Mouse (Mus musculus) forelimb bud, embryonic 11.5 days (tissue): Measurements from ENCODE around the gene Plekhg3.

Source experiments
- DNase-seq: peaks from one replicate; pipeline ENCODE4 v3.0.0-alpha.2; 2012; ENCODE audit warnings: low read depth, low spot score

Gene Plekhg3

GRCm38 (mm10) chr12:76552321-76552720, 21.6 kb downstream of the Plekhg3 start:
- DNase-seq, result no peak

DNA sequence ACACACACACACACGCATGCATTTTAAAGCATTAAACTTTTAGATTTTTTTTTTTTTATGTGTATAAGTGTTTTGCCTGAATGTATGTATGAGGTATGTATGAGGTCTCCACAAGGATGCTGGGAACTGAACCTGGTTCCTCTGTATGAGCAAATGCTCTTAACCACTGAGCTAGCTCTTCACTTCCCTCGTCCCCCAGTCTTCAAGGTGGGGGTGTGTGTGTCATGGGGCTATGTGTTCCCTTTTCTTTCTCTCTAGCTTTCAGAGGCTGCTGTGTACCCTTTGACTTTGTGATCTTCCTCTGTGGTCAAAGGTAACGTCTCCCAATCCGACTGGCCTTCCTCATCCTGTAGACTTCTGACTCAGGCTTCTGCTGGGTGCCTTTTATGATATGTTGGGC, 22.3 kb downstream of the Plekhg3 start:
- no peak for DNase-seq

DNA sequence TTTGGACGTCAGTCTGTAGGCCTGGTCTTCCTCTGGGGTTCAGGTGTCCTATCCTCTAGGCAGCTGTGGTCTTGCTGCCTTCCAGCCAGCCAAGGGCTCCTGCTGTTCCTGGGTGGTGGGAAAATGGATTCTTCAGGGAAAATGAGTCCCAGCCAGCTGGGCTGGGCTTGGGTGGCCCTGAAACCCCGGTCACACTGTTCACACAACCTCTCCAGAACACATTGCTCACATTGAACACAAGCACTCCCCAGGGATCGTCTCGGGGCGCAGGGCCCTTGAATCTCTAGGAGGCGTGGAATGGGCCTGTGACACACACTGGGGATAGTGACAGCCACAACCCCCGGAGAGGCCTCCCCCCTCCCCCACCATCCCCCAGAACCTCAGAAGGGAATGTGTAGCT, 23.2 kb downstream of the Plekhg3 start:
- no peak for DNase-seq

DNA sequence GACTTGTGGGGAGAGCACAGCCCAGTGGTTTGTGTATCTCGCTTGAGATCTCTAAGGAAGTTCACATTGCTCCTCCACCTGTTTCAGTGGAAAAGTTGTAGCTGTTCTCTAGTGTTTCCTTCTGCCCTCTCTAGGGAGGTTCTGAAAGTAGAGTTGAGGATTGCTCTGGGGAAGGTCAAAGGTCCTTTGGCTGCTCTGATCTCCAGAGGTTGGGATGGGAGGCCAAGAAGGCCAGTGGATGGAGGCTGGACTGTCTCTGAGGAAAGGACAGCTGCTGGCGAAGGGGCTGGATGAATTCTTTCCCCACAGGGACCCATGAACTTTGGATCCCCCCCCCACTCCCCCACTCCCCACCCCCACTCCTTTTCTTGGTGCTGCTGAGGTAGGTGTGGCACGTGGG, 23.7 kb downstream of the Plekhg3 start:
- no peak for DNase-seq

- DNase-seq, result no peak
These were observed 24.2 kb downstream of the Plekhg3 start for GRCm38 (mm10) chr12:76554871-76555386.

- DNase-seq, result no peak
These were observed 25.5 kb downstream of the Plekhg3 start for GRCm38 (mm10) chr12:76556187-76556586.

- DNase-seq, result no peak
These were observed 26.2 kb downstream of the Plekhg3 start for GRCm38 (mm10) chr12:76556745-76557389.

- DNase-seq, result no peak
These were observed 27.5 kb downstream of the Plekhg3 start for GRCm38 (mm10) chr12:76558206-76558605.

DNA sequence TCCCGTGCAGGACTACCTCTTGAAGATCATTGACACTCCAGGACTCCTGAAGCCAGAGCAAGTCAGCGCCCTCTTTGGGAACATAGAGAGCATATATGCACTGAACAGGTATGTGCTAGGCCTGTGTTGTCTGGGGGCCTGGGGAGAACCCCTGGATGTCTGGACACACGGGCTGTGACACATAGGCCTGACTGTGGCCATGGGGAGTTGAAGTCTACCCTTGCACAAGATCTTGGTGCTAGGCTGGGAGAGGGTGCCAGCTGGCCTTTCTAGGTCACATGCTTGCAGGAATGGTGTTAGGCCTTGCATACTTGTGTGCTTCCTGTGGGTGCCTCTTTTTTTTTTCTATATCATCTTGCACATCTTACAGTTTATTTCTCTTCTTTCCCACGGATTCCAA, 31.5 kb downstream of the Plekhg3 start:
- DNase-seq, result no peak

- DNase-seq, result no peak
These were observed 35.6 kb downstream of the Plekhg3 start for GRCm38 (mm10) chr12:76566284-76566683.

GRCm38 (mm10) chr12:76570221-76570940, 39.7 kb downstream of the Plekhg3 start:
- DNase-seq, result no peak

DNA sequence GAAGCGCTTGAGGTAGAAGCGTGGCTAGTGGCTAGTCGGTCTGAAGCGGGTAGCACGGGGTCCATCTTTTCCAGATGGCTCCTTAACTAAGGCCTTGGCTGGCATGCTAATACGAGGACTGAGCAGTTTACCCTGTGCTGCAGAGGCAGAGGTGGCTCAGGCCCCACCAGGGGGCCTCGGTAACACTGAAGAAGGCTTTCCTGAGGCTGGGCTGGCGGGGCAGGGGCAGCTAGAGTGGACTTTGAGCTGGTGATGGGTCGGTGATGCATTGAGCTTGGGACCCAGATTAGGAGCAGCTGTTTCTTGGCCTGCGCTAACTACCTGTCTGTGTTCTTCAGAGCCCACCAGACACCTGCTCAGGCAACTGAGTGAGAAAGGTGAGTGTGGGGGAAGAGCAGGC, 40.6 kb downstream of the Plekhg3 start:
- no peak for DNase-seq

DNA sequence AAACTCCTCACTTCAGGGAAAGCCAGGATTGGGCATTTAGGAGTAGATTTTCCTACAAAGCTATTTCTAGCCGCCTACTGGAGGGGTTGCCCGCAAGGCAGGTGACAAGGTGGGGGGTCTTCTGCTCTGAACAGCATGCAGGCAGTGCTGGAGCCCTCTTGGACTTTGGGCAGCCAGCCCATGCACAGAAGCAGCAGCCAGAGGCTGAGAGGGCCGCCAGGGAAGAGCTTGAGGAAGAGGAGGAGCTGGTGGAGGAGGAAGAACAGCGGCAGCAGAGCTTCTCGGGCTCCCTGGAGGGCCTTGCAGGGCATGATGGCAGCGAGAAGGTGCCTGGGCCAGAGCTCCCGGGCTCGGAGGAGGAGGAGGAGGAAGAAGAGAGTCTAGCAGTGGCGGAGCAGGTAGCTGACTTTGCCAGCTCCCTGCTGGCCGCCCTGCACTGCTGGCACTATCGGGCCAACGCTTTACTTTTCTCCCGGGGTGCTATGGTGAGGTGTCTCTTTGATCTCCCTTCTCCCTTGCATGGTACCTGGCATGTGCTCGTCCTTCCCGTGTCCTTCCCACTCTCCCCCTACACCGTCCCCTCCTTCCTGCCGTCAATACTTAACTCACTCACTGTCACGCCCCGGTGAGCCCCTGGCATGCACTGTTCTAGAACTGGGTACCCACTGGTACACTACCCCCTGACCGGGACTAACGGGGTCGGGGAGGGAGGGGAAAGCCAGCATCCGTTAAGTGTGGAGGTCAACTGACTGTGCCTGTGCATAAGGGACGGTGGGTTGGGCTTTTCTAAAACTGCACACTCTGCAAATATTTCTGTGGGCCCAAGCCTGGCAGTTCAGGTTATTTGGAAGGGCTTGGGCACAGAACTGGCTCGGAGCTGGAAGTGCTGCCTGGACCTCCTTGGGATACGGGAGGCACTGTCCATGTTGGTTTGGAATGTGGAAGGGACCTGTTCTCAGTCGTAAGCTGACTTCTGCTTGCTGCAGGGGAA, 41.9 kb downstream of the Plekhg3 start:
- DNase-seq, result no peak

- DNase-seq, result no peak
These were observed 42.7 kb downstream of the Plekhg3 start for GRCm38 (mm10) chr12:76573381-76573780.

DNA sequence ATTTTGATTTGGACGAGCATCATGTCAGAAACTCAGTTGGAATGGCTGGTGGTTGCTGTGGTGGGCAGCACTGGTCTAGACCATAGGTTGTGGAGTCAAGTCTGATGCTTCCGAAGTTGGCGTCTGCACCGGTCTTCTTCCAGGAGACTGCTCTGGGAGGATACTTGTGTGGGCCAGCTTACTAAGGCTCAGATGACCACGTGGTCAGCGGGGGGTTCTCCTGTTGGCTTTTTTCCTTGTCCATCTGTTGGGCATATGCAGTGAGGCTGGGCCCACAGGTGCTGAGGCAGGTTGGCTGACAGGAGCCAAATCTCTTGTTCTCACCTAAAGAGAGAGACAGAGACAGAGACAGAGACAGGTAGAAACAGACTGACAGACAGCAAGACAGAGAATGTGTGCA, 44.1 kb downstream of the Plekhg3 start:
- DNase-seq, result no peak

DNA sequence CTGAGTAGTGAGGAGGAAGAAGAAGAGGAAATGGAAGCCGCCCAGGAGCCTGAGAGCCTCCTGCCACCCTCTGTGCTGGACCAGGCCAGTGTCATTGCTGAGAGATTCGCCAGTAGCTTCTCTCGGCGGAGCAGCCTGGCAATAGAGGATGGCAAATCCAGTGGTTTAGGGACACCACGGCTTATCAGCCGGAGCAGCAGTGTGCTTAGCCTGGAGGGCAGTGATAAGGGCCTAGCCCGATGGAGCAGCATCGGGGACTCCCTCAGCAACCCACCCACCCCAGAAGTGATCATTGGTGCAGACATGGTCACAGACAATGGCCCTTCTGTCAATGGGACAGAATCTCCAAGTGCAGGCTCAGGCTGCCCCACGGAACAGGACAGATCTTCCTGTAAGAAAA, 45.4 kb downstream of the Plekhg3 start:
- DNase-seq, result no peak

- no peak for DNase-seq
These were observed 46.1 kb downstream of the Plekhg3 start for GRCm38 (mm10) chr12:76576806-76577205.

DNA sequence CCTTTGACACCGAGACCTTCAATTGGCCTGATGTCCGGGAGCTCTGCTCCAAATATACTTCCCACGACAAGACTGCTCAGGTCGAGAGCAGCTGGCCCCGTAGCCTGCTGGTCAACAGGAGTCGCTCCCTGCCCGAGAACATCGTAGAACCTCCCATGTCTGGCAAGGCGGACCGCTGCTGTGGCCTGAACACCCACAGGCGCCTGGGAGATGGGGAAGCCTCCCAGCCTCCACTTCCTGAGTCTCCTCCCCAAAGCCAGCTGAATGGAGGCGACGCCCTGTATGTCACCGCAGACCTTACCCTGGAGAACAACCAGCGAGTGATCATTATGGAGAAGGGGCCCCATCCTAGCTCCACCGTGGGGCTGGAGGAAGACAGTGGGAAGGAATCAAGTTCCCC, 47.2 kb downstream of the Plekhg3 start:
- DNase-seq, result no peak

GRCm38 (mm10) chr12:76578465-76578864, 47.8 kb downstream of the Plekhg3 start:
- DNase-seq, result no peak

DNA sequence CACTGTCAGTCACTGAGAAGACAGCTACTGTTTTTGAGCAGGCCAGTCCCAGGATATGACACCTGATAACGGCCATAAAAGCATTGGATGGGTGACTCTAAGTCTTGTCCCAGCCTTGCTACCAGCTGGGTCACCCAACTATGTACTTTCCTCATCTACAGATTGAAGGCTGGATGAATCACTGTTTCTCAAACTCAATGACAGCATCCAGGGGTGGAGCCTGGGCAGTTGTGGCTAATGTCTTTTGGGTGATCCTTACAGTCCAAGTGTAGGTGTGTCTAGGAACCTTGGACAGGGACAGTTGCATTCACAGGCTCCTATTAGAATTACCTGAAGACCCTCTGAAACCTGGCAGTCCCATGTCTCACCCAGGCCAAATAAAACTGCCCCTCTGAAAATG, 49.1 kb downstream of the Plekhg3 start:
- DNase-seq, result no peak

DNA sequence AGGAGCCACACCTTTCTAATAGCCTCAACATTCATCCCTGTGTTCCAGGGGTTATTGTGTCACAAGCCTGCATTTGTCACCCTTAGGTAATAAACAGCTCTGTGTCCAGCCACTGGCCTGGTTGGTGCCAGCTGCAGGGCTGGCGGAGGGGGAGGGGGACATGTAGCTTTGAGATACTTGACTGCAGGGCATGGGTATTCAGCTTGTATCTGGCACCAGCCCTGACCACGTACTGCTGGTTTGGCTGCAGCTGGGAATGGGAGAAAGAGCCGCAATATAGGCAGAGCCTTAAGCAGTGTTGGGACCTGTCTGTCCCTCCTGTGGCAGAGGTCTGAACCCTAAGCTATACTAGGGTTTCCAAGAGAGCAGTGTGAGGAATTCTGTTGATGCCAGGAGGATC, 51.4 kb downstream of the Plekhg3 start:
- no peak for DNase-seq

- DNase-seq, result no peak
These were observed 52.1 kb downstream of the Plekhg3 start for GRCm38 (mm10) chr12:76582841-76583240.
